Mouse (Mus musculus): Measurements from ENCODE around the gene Vmn1r10. TPM values are rescaled to one million over a fixed set of nuclear protein-coding genes. Genes with fewer than 3 reads are reported as not detected.

Gene Vmn1r10
- not detected in 2 replicates for polyA plus RNA-seq (2016; fragmentation: Nextera tagmentation; extraction: Ambion mirVana)

DNA sequence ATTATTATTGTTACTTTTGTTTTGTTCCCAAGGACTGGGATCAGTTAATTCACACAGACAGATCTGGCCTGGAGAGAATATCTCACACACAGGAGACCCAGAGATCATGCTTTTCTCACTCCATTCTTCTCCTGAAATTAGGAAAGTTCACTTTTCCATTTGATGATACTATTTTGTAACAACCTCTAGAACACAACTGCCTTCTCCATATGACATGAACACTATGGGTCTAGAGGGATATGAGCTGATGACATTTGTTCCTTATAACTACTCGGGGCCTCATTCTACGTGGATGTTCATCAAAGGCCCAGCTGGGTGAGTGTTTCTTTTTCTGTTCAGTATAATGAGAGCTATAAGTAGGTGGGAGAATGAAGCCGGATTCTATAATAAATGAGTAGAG, at the start of gene Vmn1r10:
Gene Vmn1r10 (plus strand): TSS at position 301 of the 400 bp plus-strand sequence.
- WGBS = 83% methylated on average over 3 of the region's 3 CpGs
- no peaks in the 10 kb centered on the region for H3K27me3 ChIP-seq (ENCODE audit: low read depth, poor library complexity, severe bottlenecking)
- no peak for DNase-seq (ENCODE audit: low spot score)
- no peaks in the 10 kb centered on the region for H3K4me1 ChIP-seq
- H3K36me3 ChIP-seq = no peaks in the 10 kb centered on the region
- no peaks in the 10 kb centered on the region for H3K9me3 ChIP-seq (replicated peaks)
- H3K4me3 ChIP-seq = no peak within 1 kb of the TSS
- H3K27ac ChIP-seq (replicated peaks) = no peak within 1 kb of the TSS

DNA sequence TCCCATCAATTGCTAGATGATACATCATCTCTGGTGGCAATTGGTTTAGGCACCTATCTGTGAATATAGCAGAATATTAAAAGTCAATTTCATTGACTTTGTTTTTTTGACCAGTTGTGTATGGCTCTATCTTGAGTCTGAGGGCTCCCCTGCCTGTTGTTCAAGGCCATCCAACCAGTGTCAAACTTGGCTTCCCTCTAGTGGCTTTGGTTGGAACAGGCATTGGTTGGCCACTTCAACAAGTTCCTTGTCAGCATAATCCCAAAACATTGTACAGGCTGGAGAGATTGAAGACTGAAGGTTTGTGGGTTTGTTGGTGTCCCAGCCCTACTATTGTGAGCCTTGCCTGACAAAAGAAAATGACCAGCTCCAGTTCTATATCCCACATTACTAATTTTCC, 45.5 kb upstream of the Vmn1r10 start:
- no peak for DNase-seq (ENCODE audit: low spot score)
- H3K9me3 ChIP-seq (replicated peaks) = no peaks in the 10 kb centered on the region
- no peaks in the 10 kb centered on the region for H3K4me1 ChIP-seq
- no peak overlapping the region for H3K4me3 ChIP-seq
- no peaks in the 10 kb centered on the region for H3K27me3 ChIP-seq (ENCODE audit: low read depth, poor library complexity, severe bottlenecking)
- no peak overlapping the region for H3K27ac ChIP-seq (replicated peaks)
- no peaks in the 10 kb centered on the region for H3K36me3 ChIP-seq

DNA sequence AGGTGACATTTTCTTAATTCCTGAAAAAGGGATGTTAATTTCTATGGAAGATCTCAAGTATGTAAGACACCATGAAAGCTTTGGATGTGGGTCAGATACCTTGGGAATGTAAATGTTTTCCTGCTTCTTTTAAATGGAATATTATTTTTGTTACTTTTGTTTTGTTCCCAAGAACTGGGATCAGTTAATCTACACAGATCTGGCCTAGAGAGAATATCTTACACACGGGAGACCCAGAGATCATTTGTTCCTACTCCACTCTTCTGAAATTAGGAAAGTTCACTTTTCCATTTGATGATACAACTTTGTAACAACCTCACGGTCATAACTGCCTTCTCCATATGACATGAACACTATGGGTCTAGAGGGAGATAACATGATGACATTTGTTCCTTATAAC, 42.8 kb upstream of the Vmn1r10 start, which contains the start of gene Vmn1r9:
Gene Vmn1r9 (plus strand): TSS at position 301 of the 400 bp plus-strand sequence.
- no peaks in the 10 kb centered on the region for H3K36me3 ChIP-seq
- WGBS = 87% methylated on average over 2 of the region's 2 CpGs
- H3K9me3 ChIP-seq (replicated peaks) = no peaks in the 10 kb centered on the region

DNA sequence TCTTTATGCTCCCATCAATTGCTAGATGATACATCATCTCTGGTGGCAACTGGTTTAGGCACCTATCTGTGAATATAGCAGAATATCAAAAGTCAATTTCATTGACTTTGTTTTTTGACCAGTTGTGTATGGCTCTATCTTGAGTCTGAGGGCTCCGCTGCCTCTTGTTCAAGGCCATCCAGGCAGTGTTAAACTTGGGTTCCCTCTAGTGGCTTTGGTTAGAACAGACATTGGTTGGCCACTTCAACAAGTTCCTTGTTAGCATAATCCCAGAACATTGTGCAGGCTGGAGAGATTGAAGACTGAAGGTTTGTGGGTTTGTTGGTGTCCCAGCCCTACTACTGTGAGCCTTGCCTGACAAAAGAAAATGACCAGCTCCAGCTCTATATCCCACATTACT, 2.9 kb upstream of the Vmn1r10 start:
- DNase-seq (ENCODE audit: low spot score) = no peak
- no peaks in the 10 kb centered on the region for H3K36me3 ChIP-seq

More for the DNA sequence above, 42.8 kb upstream of the Vmn1r10 start, which contains the start of gene Vmn1r9:
- no peaks in the 10 kb centered on the region for H3K4me1 ChIP-seq
- no peaks in the 10 kb centered on the region for H3K27me3 ChIP-seq (ENCODE audit: low read depth, poor library complexity, severe bottlenecking)
- DNase-seq (ENCODE audit: low spot score) = no peak
- H3K27ac ChIP-seq (replicated peaks) = no peak within 1 kb of the TSS
- no peak within 1 kb of the TSS for H3K4me3 ChIP-seq

DNA sequence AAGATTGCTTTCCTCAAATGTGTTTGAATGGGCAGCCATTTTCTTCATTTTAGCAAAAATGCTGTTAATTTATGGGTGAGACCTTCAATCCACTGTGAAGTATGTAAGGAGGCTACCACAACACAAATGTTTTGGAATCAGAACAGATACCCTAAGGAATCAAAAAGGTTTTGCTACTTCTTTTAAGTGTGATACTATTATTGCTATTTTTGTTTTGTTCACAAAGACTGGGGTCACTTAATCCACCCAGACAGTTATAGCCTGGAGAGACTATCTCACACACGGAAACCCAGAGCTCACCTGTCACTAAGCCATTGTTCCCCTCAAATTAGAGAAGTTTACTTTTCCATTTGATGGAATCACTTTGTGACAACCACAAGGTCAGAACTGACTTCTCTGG, 23.9 kb downstream of the Vmn1r10 start, which contains the start of gene Vmn1r11:
Gene Vmn1r11 (plus strand): TSS at position 301 of the 400 bp plus-strand sequence.
- Histone ChIP-seq H3K9me3 (replicated peaks) (no peaks in the 10 kb centered on the region), H3K27ac (replicated peaks) (no peak within 1 kb of the TSS), H3K36me3 (no peaks in the 10 kb centered on the region), H3K4me3 (no peak within 1 kb of the TSS), H3K27me3 (ENCODE audit: low read depth, poor library complexity, severe bottlenecking) (no peaks in the 10 kb centered on the region), H3K4me1 (no peaks in the 10 kb centered on the region)
- 77% methylated on average over 1 of the region's 1 CpGs for WGBS
- DNase-seq (ENCODE audit: low spot score) = no peak

More for the DNA sequence above, 2.9 kb upstream of the Vmn1r10 start:
- H3K27ac ChIP-seq (replicated peaks) = no peak overlapping the region
- H3K27me3 ChIP-seq (ENCODE audit: low read depth, poor library complexity, severe bottlenecking) = no peaks in the 10 kb centered on the region
- H3K4me3 ChIP-seq = no peak overlapping the region
- WGBS = 84% methylated on average over 1 of the region's 1 CpGs
- no peaks in the 10 kb centered on the region for H3K4me1 ChIP-seq
- no peaks in the 10 kb centered on the region for H3K9me3 ChIP-seq (replicated peaks)

DNA sequence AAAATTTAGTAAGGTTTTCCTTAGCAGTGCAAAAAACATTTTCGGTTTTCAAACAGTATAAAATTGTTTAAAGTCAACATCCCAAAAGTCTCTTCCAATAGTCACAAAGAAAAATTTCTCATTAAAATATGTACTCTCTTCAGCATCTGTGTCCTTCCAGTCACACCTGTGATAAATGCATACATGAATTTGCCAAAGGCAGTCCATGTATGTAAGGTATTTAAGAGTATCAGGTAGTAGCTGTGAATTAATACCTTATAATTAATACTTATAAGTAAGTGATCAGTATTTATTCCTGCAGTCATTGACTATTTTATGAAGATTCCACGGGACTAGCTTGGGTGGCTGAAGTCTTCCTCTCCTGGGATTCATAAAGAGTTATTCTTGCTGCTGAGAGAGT, 47.4 kb downstream of the Vmn1r10 start, which contains the start of gene Vmn1r12:
Gene Vmn1r12 (plus strand): TSS at position 301 of the 400 bp plus-strand sequence.
- H3K27me3 ChIP-seq (ENCODE audit: low read depth, poor library complexity, severe bottlenecking) = no peaks in the 10 kb centered on the region
- H3K9me3 ChIP-seq (replicated peaks) = no peaks in the 10 kb centered on the region
- 92% methylated on average over 2 of the region's 2 CpGs for WGBS
- no peak within 1 kb of the TSS for H3K27ac ChIP-seq (replicated peaks)
- no peak for DNase-seq (ENCODE audit: low spot score)
- H3K4me1 ChIP-seq = no peaks in the 10 kb centered on the region
- H3K36me3 ChIP-seq = no peaks in the 10 kb centered on the region
- no peak within 1 kb of the TSS for H3K4me3 ChIP-seq

Other genes with a start within 250 kb of the Vmn1r10 start
- 67.5 and 71.8 TPM in 2 replicates for gene Nt5c3, start 185.5 kb upstream of the Vmn1r10 start, polyA plus RNA-seq (2016; fragmentation: Nextera tagmentation; extraction: Ambion mirVana)
- gene Vmn1r4, start 185.4 kb upstream of the Vmn1r10 start, polyA plus RNA-seq (2016; fragmentation: Nextera tagmentation; extraction: Ambion mirVana) = 0.37 and 0.43 TPM in 2 replicates
- gene Vmn1r5, start 139.2 kb upstream of the Vmn1r10 start, polyA plus RNA-seq (2016; fragmentation: Nextera tagmentation; extraction: Ambion mirVana) = not detected in 2 replicates
- not detected in 2 replicates for gene Vmn1r6, start 112.2 kb upstream of the Vmn1r10 start, polyA plus RNA-seq (2016; fragmentation: Nextera tagmentation; extraction: Ambion mirVana)
- not detected in 2 replicates for gene Vmn1r7, start 84.1 kb upstream of the Vmn1r10 start, polyA plus RNA-seq (2016; fragmentation: Nextera tagmentation; extraction: Ambion mirVana)
- gene Vmn1r8, start 77.2 kb upstream of the Vmn1r10 start, polyA plus RNA-seq (2016; fragmentation: Nextera tagmentation; extraction: Ambion mirVana) = not detected in 2 replicates
- not detected in 2 replicates for gene Vmn1r9, start 42.7 kb upstream of the Vmn1r10 start, polyA plus RNA-seq (2016; fragmentation: Nextera tagmentation; extraction: Ambion mirVana)
- gene Vmn1r11, start 24.0 kb downstream of the Vmn1r10 start, polyA plus RNA-seq (2016; fragmentation: Nextera tagmentation; extraction: Ambion mirVana) = not detected in 2 replicates
- gene Vmn1r12, start 47.5 kb downstream of the Vmn1r10 start, polyA plus RNA-seq (2016; fragmentation: Nextera tagmentation; extraction: Ambion mirVana) = not detected in 2 replicates
- not detected in 2 replicates for gene Vmn1r13, start 93.8 kb downstream of the Vmn1r10 start, polyA plus RNA-seq (2016; fragmentation: Nextera tagmentation; extraction: Ambion mirVana)
- not detected in 2 replicates for gene Vmn1r14, start 122.2 kb downstream of the Vmn1r10 start, polyA plus RNA-seq (2016; fragmentation: Nextera tagmentation; extraction: Ambion mirVana)
- gene Vmn1r15, start 148.5 kb downstream of the Vmn1r10 start, polyA plus RNA-seq (2016; fragmentation: Nextera tagmentation; extraction: Ambion mirVana) = not detected in 2 replicates
- not detected in 2 replicates for gene Vmn1r16, start 220.0 kb downstream of the Vmn1r10 start, polyA plus RNA-seq (2016; fragmentation: Nextera tagmentation; extraction: Ambion mirVana)